Mouse (Mus musculus): ENCODE results near the gene Canx.

- TF ChIP-seq GATA1 (IDR thresholded peaks at IDR 0.05; ENCODE audit: borderline replicate concordance, low read length) (no peak), FLI1 (IDR thresholded peaks at IDR 0.05; ENCODE audit: low read length) (no peak)
Measured at GRCm38 (mm10) chr11:50312803-50313202, 12.7 kb downstream of the Canx start.
